Mouse (Mus musculus): ENCODE measurements at regions not wholly inside any gene's neighbourhood (a gene's known extent, or its start where the extent isn't known, plus 50 kb on each side); places are given as distances from the start of the nearest gene placed in this dataset.

- no peak for TF ChIP-seq CTCF (IDR thresholded peaks at IDR 0.05; ENCODE audit: low read depth, low read length)
- TF ChIP-seq EP300 (IDR thresholded peaks at IDR 0.05; ENCODE audit: insufficient read depth, low read depth, low read length): no peak
These were observed 441.8 kb downstream of the Epha4 start for GRCm38 (mm10) chr1:77073071-77073470.
